13 mouse cellular contexts compared by ENCODE assay signal in genomic region chr11:43395073-43395948, GRCm38 (mm10). TPM values are rescaled to one million over a fixed set of nuclear protein-coding genes. Genes with fewer than 3 reads are reported as not detected.
DNase-seq lines count a peak whose midpoint lies in the region; ATAC-seq and TF ChIP-seq lines count a peak whose summit lies in the region.
"Had no signal": no experiment of that assay in that cellular context is flagged by ENCODE, and none has a peak within 500 bp of the region (broad histone marks: within the 10 kb centered on the region; RNA-seq: fewer than 3 reads in every experiment).

No protein-coding gene starts in this region.

- peak; percentile 24 for DNase-seq in lung, postnatal 14 days
- no peak for DNase-seq in lung, postnatal 25 days (ENCODE audit: low spot score)
- DNase-seq in kidney, adult 9 months: peak; percentile 49
- DNase-seq in spleen, postnatal 10 days (ENCODE audit: low spot score in 2 of 2): no peak
- no peak for DNase-seq in gastrocnemius, postnatal 10 days
- DNase-seq: cerebellum, adult 8-10 months; right cerebral cortex, adult 18-20 months had no signal

- H3K4me2 ChIP-seq in forebrain, embryonic 12.5 days: no peak overlapping the region
- H3K4me2 ChIP-seq: heart, embryonic 13.5 days had no signal

- H3K27me3 ChIP-seq in forebrain, embryonic 12.5 days: 0 out of 2 replicates have a peak, but pooled peaks cover 3% of the 10 kb centered on the region
- H3K27me3 ChIP-seq: heart, embryonic 13.5 days; megakaryocyte, embryonic 14.5 days had no signal

- WGBS in forebrain, embryonic 12.5 days: 78% methylated on average over 14 of the region's 14 CpGs

- H3K4me1 ChIP-seq in bone marrow macrophage, adult 2 months (ENCODE audit: control insufficient read depth, insufficient read depth, low read length): peaks cover 41% of the 10 kb centered on the region
- peaks cover 5% of the 10 kb centered on the region; the same call in 1 of the 2 replicates for H3K4me1 ChIP-seq in forebrain, embryonic 12.5 days

- peak; percentile 90 for ATAC-seq in monocyte, adult 5-6 weeks (replicated peaks; ENCODE audit: insufficient number of reproducible peaks, low FRiP score, low TSS enrichment, poor library complexity, severe bottlenecking)
- no peak for ATAC-seq in forebrain, embryonic 12.5 days (ENCODE audit: low FRiP score)
- ATAC-seq: hindbrain, postnatal 0 days had no signal

- no peak for TF ChIP-seq POLR2A in bone marrow macrophage, adult 2 months (IDR thresholded peaks at IDR 0.05; ENCODE audit: borderline replicate concordance, low read depth, low read length)

- no peaks in the 10 kb centered on the region for H3K36me3 ChIP-seq in forebrain, embryonic 12.5 days (replicated peaks)
- H3K36me3 ChIP-seq: heart, embryonic 13.5 days had no signal

- H3K9me3 ChIP-seq in forebrain, embryonic 12.5 days: no peaks in the 10 kb centered on the region
- H3K9me3 ChIP-seq: heart, embryonic 13.5 days; megakaryocyte, embryonic 14.5 days had no signal

- no peak for TF ChIP-seq CTCF in bone marrow macrophage, adult 2 months (IDR thresholded peaks at IDR 0.05; ENCODE audit: low read depth, low read length)

- no peak overlapping the region for H3K4me3 ChIP-seq in bone marrow macrophage, adult 2 months (ENCODE audit: insufficient read depth, low read length)
- no peak overlapping the region for H3K4me3 ChIP-seq in forebrain, embryonic 12.5 days (replicated peaks)
- H3K4me3 ChIP-seq: heart, embryonic 13.5 days; megakaryocyte, embryonic 14.5 days had no signal

- H3K9ac ChIP-seq in forebrain, embryonic 12.5 days: no peak overlapping the region
- H3K9ac ChIP-seq: heart, embryonic 13.5 days had no signal

- H3K27ac ChIP-seq in bone marrow macrophage, adult 2 months (ENCODE audit: insufficient read depth, low read depth, low read length): peak overlapping the region; percentile 70
- no peak overlapping the region for H3K27ac ChIP-seq in forebrain, embryonic 12.5 days
- H3K27ac ChIP-seq: heart, embryonic 13.5 days; hindbrain, postnatal 0 days had no signal

RNA-seq across cellular contexts. Expression of gene Pttg1, which starts 30.7 kb away (rescaled TPM):
- polyA plus RNA-seq in bone marrow macrophage, adult 2 months (2012; ENCODE audit: insufficient read depth, insufficient read length, missing spikeins): 60.1 and 81.7 TPM in 2 replicates
- total RNA-seq in monocyte, adult 5-6 weeks (2017): 67.5 to 109 TPM (median 103 TPM) in 3 replicates
- 10 to 100 TPM; 21.9 to 23.3 TPM for total RNA-seq in gastrocnemius, postnatal 10 days (2021)
- 55.8 and 62.5 TPM in 2 replicates for polyA plus RNA-seq in forebrain, embryonic 12.5 days (2016; fragmentation: Nextera tagmentation; extraction: Ambion mirVana)

RNA-seq across cellular contexts. Expression of gene Slu7, which starts 38.2 kb away (rescaled TPM):
- polyA plus RNA-seq in bone marrow macrophage, adult 2 months (2012; ENCODE audit: insufficient read depth, insufficient read length, missing spikeins): 65.4 and 68.9 TPM in 2 replicates
- total RNA-seq in monocyte, adult 5-6 weeks (2017): 143 to 184 TPM (median 150 TPM) in 3 replicates
- 10 to 100 TPM; 28.9 to 31.5 TPM for total RNA-seq in gastrocnemius, postnatal 10 days (2021)
- 62.8 and 66.9 TPM in 2 replicates for polyA plus RNA-seq in forebrain, embryonic 12.5 days (2016; fragmentation: Nextera tagmentation; extraction: Ambion mirVana)

Comparison
In these comparisons a context has a peak if more than half of its experiments do, and no peak if none do; other contexts are left out.
1. DNase-seq: peak in lung, postnatal 14 days (single experiment) and kidney, adult 9 months (single experiment); none in lung, postnatal 25 days (single experiment), spleen, postnatal 10 days (0 of 2) and gastrocnemius, postnatal 10 days (single experiment).